Mouse (Mus musculus) forebrain, postnatal 0 days (tissue): ENCODE data around the gene Doc2b. TPM values are rescaled to one million over a fixed set of nuclear protein-coding genes. Genes with fewer than 3 reads are reported as not detected.

ENCODE experiments used
- ATAC-seq: fragments of 200-750 bp; cut with Nextera tagmentation; 2 replicates; pipeline ENCODE4 v1.8.0; 2017; ENCODE audit warnings: mild to moderate bottlenecking, moderate library complexity
- DNase-seq: peaks from one replicate; pipeline ENCODE4 v3.0.0-alpha.2; 2015
- H3K27ac ChIP-seq: fragments of 300-500 bp; sonication (generic); 2 replicates; pipeline ENCODE4 v1.5.1; 2014; ENCODE audit warnings: low read depth, mild to moderate bottlenecking, antibody characterized with exemption, low read length, moderate library complexity, mixed read lengths
- H3K27me3 ChIP-seq: fragments of 300-500 bp; sonication (generic); 2 replicates; pipeline ENCODE4 v1.6.1; 2014; ENCODE audit warnings: mild to moderate bottlenecking, low read length, mixed read lengths; ENCODE audit not compliant: insufficient read depth
- H3K36me3 ChIP-seq: fragments of 300-500 bp; sonication (generic); 2 replicates; pipeline ENCODE4 v1.6.1; 2014; ENCODE audit warnings: mild to moderate bottlenecking, moderate library complexity; ENCODE audit not compliant: insufficient read depth
- H3K4me1 ChIP-seq: fragments of 300-500 bp; sonication (generic); 2 replicates; pipeline ENCODE4 v1.6.1; 2014; ENCODE audit warnings: antibody characterized with exemption; ENCODE audit not compliant: insufficient read depth
- H3K4me2 ChIP-seq: fragments of 300-500 bp; sonication (generic); 2 replicates; pipeline ENCODE4 v1.6.1; 2014; ENCODE audit warnings: low read depth, mild to moderate bottlenecking, moderate library complexity
- H3K4me3 ChIP-seq: fragments of 300-500 bp; sonication (generic); 2 replicates; pipeline ENCODE4 v1.5.1; 2014; ENCODE audit warnings: low read depth, low read length, mixed read lengths
- H3K9ac ChIP-seq: fragments of 300-500 bp; sonication (generic); 2 replicates; pipeline ENCODE4 v1.6.1; 2014; ENCODE audit warnings: mild to moderate bottlenecking
- H3K9me3 ChIP-seq: fragments of 300-500 bp; sonication (generic); 2 replicates; pipeline ENCODE4 v1.6.1; 2016; ENCODE audit warnings: low read length
- CTCF ChIP-seq: sonication (generic); IDR thresholded peaks from 2 replicates; pipeline ENCODE4 v1.5.1; 2016; ENCODE audit warnings: antibody characterized with exemption, control low read depth, low read depth
- WGBS: fragments of 180-500 bp; shearing (Covaris S2); extraction: QIAGEN DNeasy Blood & Tissue Kit; methylation state at CpG from one replicate; pipeline ENCODE4 v1.1.7; 2014; 5-methylcytosine and 5-hydroxymethylcytosine counted together
- polyA plus RNA-seq: library from polyadenylated mRNA; unstranded; fragments of >200 nt; fragmentation: Nextera tagmentation; extraction: Ambion mirVana; gene quantifications from 2 replicates; pipeline ENCODE4 v1.2.1, GENCODE M21; 2015
- total RNA-seq: library from RNA; depleted of rRNA; stranded (reverse); fragments of >200 nt; gene quantifications from 2 replicates; pipeline ENCODE4 v1.2.3, GENCODE M21; 2014

The Doc2b gene
- total and polyA plus RNA-seq, 2 experiments from 2014 or later: 5.3 to 16.2 TPM

GRCm38 (mm10) chr11:75756687-75757086, 39.2 kb downstream of the Doc2b start:
- 91% methylated on average over 8 of the region's 8 CpGs for WGBS
- Histone ChIP-seq H3K4me2 (no peak overlapping the region), H3K9me3 (no peaks in the 10 kb centered on the region), H3K36me3 (peaks cover 47% of the 10 kb centered on the region), H3K27ac (no peak overlapping the region), H3K9ac (no peak overlapping the region), H3K4me1 (0 out of 2 replicates have a peak, but pooled peaks cover under 1% of the 10 kb centered on the region), H3K27me3 (no peaks in the 10 kb centered on the region), H3K4me3 (no peak overlapping the region)
- no peak for TF ChIP-seq CTCF
- ATAC-seq: no peak
- DNase-seq: no peak

GRCm38 (mm10) chr11:75751082-75751481, 44.8 kb downstream of the Doc2b start:
- ATAC-seq (no peak), DNase-seq (no peak)
- TF ChIP-seq CTCF: peak; percentile 55
- 0 out of 2 replicates have a peak, but pooled peaks cover 4% of the 10 kb centered on the region for H3K4me1 ChIP-seq
- 66% methylated on average over 4 of the region's 4 CpGs for WGBS
- H3K4me3 ChIP-seq: no peak overlapping the region
- no peak overlapping the region for H3K27ac ChIP-seq
- H3K9me3 ChIP-seq: no peaks in the 10 kb centered on the region
- H3K4me2 ChIP-seq: no peak overlapping the region
- H3K36me3 ChIP-seq: peaks cover 5% of the 10 kb centered on the region
- H3K27me3 ChIP-seq: no peaks in the 10 kb centered on the region
- H3K9ac ChIP-seq: no peak overlapping the region

GRCm38 (mm10) chr11:75750537-75750936, 45.3 kb downstream of the Doc2b start:
- Histone ChIP-seq H3K9ac (no peak overlapping the region), H3K27me3 (no peaks in the 10 kb centered on the region), H3K9me3 (no peaks in the 10 kb centered on the region), H3K4me3 (no peak overlapping the region), H3K4me2 (no peak overlapping the region), H3K4me1 (0 out of 2 replicates have a peak, but pooled peaks cover 4% of the 10 kb centered on the region), H3K27ac (no peak overlapping the region), H3K36me3 (peaks cover 4% of the 10 kb centered on the region)
- ATAC-seq (no peak), DNase-seq (no peak)
- TF ChIP-seq CTCF: 0 out of 2 replicates have a peak, but pooled peaks have one; percentile 26
- 66% methylated on average over 1 of the region's 1 CpGs for WGBS

GRCm38 (mm10) chr11:75744761-75745160, 51.1 kb downstream of the Doc2b start:
- Histone ChIP-seq H3K9me3 (no peaks in the 10 kb centered on the region), H3K36me3 (no peaks in the 10 kb centered on the region), H3K27ac (no peak overlapping the region), H3K27me3 (no peaks in the 10 kb centered on the region), H3K4me1 (no peaks in the 10 kb centered on the region), H3K4me2 (no peak overlapping the region), H3K9ac (no peak overlapping the region), H3K4me3 (no peak overlapping the region)
- WGBS: 96% methylated on average over 3 of the region's 3 CpGs
- no peak for TF ChIP-seq CTCF
- ATAC-seq (no peak), DNase-seq (no peak)

GRCm38 (mm10) chr11:75741615-75742014, 54.2 kb downstream of the Doc2b start:
- no peak for TF ChIP-seq CTCF
- Histone ChIP-seq H3K9me3 (no peaks in the 10 kb centered on the region), H3K4me3 (no peak overlapping the region), H3K9ac (no peak overlapping the region), H3K27ac (no peak overlapping the region), H3K27me3 (no peaks in the 10 kb centered on the region), H3K4me1 (peaks cover 11% of the 10 kb centered on the region), H3K36me3 (peaks cover 11% of the 10 kb centered on the region; the same call in 1 of the 2 replicates), H3K4me2 (no peak overlapping the region)
- 79% methylated on average over 3 of the region's 3 CpGs for WGBS
- no peak for DNase-seq
- ATAC-seq: no peak

GRCm38 (mm10) chr11:75740204-75740603, 55.6 kb downstream of the Doc2b start:
- Histone ChIP-seq H3K9me3 (no peaks in the 10 kb centered on the region), H3K27me3 (no peaks in the 10 kb centered on the region), H3K4me2 (no peak overlapping the region), H3K9ac (no peak overlapping the region), H3K36me3 (peaks cover 11% of the 10 kb centered on the region; the same call in 1 of the 2 replicates), H3K4me1 (peaks cover 23% of the 10 kb centered on the region), H3K4me3 (no peak overlapping the region), H3K27ac (no peak overlapping the region)
- DNase-seq: no peak
- no peak for ATAC-seq
- TF ChIP-seq CTCF: no peak
- 53% methylated on average over 3 of the region's 3 CpGs for WGBS

GRCm38 (mm10) chr11:75738477-75738821, 57.4 kb downstream of the Doc2b start:
- Histone ChIP-seq H3K9ac (no peak overlapping the region), H3K4me1 (peaks cover 31% of the 10 kb centered on the region), H3K4me3 (no peak overlapping the region), H3K27ac (no peak overlapping the region), H3K9me3 (no peaks in the 10 kb centered on the region), H3K27me3 (no peaks in the 10 kb centered on the region), H3K36me3 (peaks cover 11% of the 10 kb centered on the region; the same call in 1 of the 2 replicates), H3K4me2 (no peak overlapping the region)
- DNase-seq: no peak
- WGBS: 96% methylated on average over 7 of the region's 7 CpGs
- TF ChIP-seq CTCF: no peak
- ATAC-seq: no peak
